Mouse (Mus musculus) E14TG2a.4 (cell line): ENCODE results near the gene Mink1.

Experiments
- CTCF ChIP-seq: conservative IDR thresholded peaks from 2 replicates; pipeline ENCODE4 v1.5.1; 2014; ENCODE audit warnings: low read length
- POU5F1 ChIP-seq: IDR thresholded peaks from 2 replicates; pipeline ENCODE4 v1.6.1; 2014; ENCODE audit warnings: low read length, borderline replicate concordance

- TF ChIP-seq CTCF = no peak
- TF ChIP-seq POU5F1 = no peak
Observed at GRCm38 (mm10) chr11:70596094-70596493, 33.4 kb downstream of the Mink1 start.
